Mouse (Mus musculus) bone marrow macrophage, adult 2 months (primary cell): ENCODE data around the gene Actg1.

Source experiments
- CTCF ChIP-seq: IDR thresholded peaks from 2 replicates; pipeline ENCODE4 v1.5.1; 2012; ENCODE audit warnings: low read depth, mild to moderate bottlenecking, low read length, moderate library complexity
- POLR2A ChIP-seq: IDR thresholded peaks from 2 replicates; pipeline ENCODE4 v1.6.1; 2012; ENCODE audit warnings: mild to moderate bottlenecking, low read depth, low read length, borderline replicate concordance

- TF ChIP-seq CTCF (no peak), POLR2A (no peak)
Measured at GRCm38 (mm10) chr11:120395661-120396060, 47.3 kb upstream of the Actg1 start.
